Mouse (Mus musculus) mature B cell (primary cell): ENCODE results near the gene Gm1123.

Experiments
- in situ Hi-C: fragments of 300-500 bp; cut with MboI; formaldehyde crosslinking; loops from 2 replicates; pipeline ENCODE4 v1.14.3; 2019

The Gm1123 gene

GRCm38 (mm10) chr9:99009069-99009897 lies 26.2 kb downstream of the Gm1123 start:
- in situ Hi-C loops: no loop called here

- in situ Hi-C loops: no loop called here
Observed at GRCm38 (mm10) chr9:99001326-99001725, 34.2 kb downstream of the Gm1123 start.

- in situ Hi-C loops: no loop called here
Observed at GRCm38 (mm10) chr9:98999881-99000339, 35.6 kb downstream of the Gm1123 start.

GRCm38 (mm10) chr9:98994103-98994502 lies 41.4 kb downstream of the Gm1123 start:
- in situ Hi-C loops: no loop called here

GRCm38 (mm10) chr9:98987131-98987530 lies 48.4 kb downstream of the Gm1123 start:
- in situ Hi-C loops: loop anchor here (10.0 kb wide), 1 partner anchor 258 kb away; the partner anchor contains the start of gene Cep70

GRCm38 (mm10) chr9:98986476-98987096 lies 48.9 kb downstream of the Gm1123 start:
- in situ Hi-C loops: loop anchor here (10.0 kb wide), 1 partner anchor 258 kb away; the partner anchor contains the start of gene Cep70

GRCm38 (mm10) chr9:98985800-98986475 lies 49.6 kb downstream of the Gm1123 start, which contains the start of gene Faim:
Faim (plus strand) TSS chr9:98986373.
- in situ Hi-C loops: loop anchor here (10.0 kb wide), 1 partner anchor 259 kb away; the partner anchor contains the start of gene Cep70

GRCm38 (mm10) chr9:98979431-98980416 lies 55.8 kb downstream of the Gm1123 start:
- in situ Hi-C loops: loop anchor here (10.0 kb wide), 1 partner anchor 265 kb away; the partner anchor contains the start of gene Cep70

- in situ Hi-C loops: no loop called here
Observed at GRCm38 (mm10) chr9:98976520-98976919, 59.0 kb downstream of the Gm1123 start.

GRCm38 (mm10) chr9:98976081-98976480 lies 59.4 kb downstream of the Gm1123 start:
- in situ Hi-C loops: no loop called here

GRCm38 (mm10) chr9:98974898-98975297 lies 60.6 kb downstream of the Gm1123 start:
- in situ Hi-C loops: loop anchor here (25.0 kb wide), 1 partner anchor 363 kb away; the partner anchor contains the start of gene Mrps22

GRCm38 (mm10) chr9:98973561-98973960 lies 62.0 kb downstream of the Gm1123 start:
- in situ Hi-C loops: loop anchor here (25.0 kb wide), 1 partner anchor 361 kb away; the partner anchor contains the start of gene Mrps22

- in situ Hi-C loops: loop anchor here (25.0 kb wide), 1 partner anchor 361 kb away; the partner anchor contains the start of gene Mrps22
Observed at GRCm38 (mm10) chr9:98973101-98973521, 62.4 kb downstream of the Gm1123 start.

- in situ Hi-C loops: loop anchor here (25.0 kb wide), 1 partner anchor 353 kb away; the partner anchor contains the start of gene Mrps22
Observed at GRCm38 (mm10) chr9:98965084-98965483, 70.4 kb downstream of the Gm1123 start.

GRCm38 (mm10) chr9:98963661-98964060 lies 71.9 kb downstream of the Gm1123 start:
- in situ Hi-C loops: loop anchor here (25.0 kb wide), 1 partner anchor 351 kb away; the partner anchor contains the start of gene Mrps22

- in situ Hi-C loops: loop anchor here (25.0 kb wide), 1 partner anchor 350 kb away; the partner anchor contains the start of gene Mrps22
Observed at GRCm38 (mm10) chr9:98962478-98963142, 72.9 kb downstream of the Gm1123 start.

- in situ Hi-C loops: loop anchor here (25.0 kb wide), 1 partner anchor 350 kb away; the partner anchor contains the start of gene Mrps22
Observed at GRCm38 (mm10) chr9:98961591-98962477, 73.7 kb downstream of the Gm1123 start.

GRCm38 (mm10) chr9:98960348-98960747 lies 75.2 kb downstream of the Gm1123 start:
- in situ Hi-C loops: loop anchor here (25.0 kb wide), 1 partner anchor 348 kb away; the partner anchor contains the start of gene Mrps22
